Mouse (Mus musculus): ENCODE results near the gene Pskh1.

Pskh1 gene

GRCm38 (mm10) chr8:105900180-105900940, at the start of gene Pskh1:
Gene Pskh1, plus strand, starts transcription at chr8:105900441.
- DNase-seq, result peak; percentile 90

GRCm38 (mm10) chr8:105850611-105851010, 49.6 kb upstream of the Pskh1 start:
- DNase-seq, result no peak

GRCm38 (mm10) chr8:105851651-105852143, 48.5 kb upstream of the Pskh1 start:
- peak; percentile 77 for DNase-seq

DNA sequence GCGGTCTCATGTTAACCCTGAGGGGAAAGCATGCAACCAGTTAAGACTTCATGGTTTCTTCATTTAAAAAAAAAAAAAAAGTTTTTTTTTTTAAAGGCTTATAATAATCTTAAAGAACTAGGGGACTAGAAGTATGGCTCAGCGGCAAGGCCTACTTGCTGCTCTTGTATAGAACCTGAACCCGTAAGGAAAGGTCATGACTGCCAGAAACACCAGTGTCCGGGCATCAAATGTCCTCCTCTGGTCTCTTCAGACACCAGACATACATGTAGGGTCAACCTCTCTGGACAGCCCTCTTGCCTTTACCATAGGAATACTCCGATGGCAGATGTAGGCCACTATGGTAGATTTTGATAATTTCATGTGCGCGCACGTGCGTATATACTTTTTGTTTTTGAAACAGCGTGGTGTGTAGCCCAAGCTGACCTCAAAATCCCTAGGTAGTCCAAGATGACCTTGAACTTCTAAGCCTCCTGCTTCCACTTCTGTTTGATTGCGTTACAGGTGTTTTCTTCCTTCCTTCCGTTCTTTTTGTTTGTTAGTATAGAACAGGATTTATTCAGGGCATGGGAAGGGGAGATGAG, 48.0 kb upstream of the Pskh1 start:
- no peak for DNase-seq

DNA sequence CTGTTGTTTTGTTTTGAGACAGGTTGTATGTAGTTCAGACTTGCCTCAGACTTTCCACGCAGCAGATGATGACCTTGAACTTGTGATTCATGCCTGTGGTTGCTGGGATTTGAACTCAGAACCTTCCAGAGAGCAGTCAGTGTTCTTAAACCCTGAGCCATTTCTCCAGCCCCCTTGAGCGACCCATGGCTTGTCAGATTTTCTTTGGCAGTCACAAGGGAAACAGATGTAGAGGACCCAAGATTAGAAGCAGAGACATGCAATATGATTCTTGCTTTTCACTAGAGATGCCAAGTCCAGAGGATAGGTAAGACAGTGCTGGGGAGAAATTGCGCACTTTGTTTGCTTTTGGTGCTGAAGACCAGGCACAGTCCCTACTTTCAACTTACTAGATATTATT, 47.1 kb upstream of the Pskh1 start, which contains the start of gene Cenpt:
TSS of gene Cenpt (minus strand) at position 101 of the 400 bp plus-strand sequence.
- no peak for DNase-seq

DNA sequence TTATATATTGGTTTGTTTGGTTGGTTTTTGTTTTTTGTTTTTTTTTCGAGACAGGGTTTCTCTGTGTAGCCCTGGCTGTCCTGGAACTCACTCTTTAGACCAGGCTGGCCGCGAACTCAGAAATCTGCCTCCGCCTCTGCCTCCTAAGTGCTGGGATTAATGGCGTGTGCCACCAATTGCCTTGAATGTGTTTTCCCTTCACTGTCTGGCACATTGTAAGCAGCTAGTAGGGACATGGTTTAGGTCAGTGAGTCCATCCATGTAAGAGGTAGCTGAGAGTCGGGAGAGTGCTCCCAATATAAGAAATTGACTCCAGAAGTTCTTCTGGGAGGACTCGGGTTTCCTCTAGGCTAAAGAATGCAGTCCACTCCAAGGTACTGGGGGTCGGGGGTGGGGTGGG, 45.9 kb upstream of the Pskh1 start:
- peak; percentile 32 for DNase-seq

DNA sequence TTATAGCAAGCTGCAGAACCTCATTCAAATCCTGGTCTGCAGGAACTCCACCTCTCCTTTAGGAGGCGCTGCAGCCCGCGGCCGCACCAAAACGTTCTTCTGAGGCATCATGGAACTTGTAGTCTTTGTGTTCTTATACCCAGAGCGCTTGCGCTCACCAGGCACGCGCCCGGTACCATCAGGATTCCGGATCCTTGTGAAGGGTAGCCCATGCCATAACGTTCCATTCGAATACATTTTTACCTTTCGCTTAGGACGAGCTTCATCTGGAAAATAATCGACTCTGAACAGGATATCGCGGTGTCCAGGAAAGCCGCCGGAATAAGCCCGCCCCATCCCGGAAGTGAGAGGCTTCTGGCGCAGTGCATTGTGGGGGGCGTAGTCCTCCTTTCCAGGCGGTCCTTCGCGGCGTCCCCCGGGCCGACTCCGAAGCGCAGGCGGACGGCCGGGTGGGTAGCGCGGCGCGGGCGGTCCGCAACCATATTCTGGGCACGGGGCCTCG, 45.5 kb upstream of the Pskh1 start, which contains the start of gene Thap11:
TSS of gene Thap11 (plus strand) at position 418 of the 502 bp plus-strand sequence.
- DNase-seq, result peak; percentile 86

- peak; percentile 47 for DNase-seq
Measured at GRCm38 (mm10) chr8:105855248-105856167, 44.7 kb upstream of the Pskh1 start.

- no peak for DNase-seq
Measured at GRCm38 (mm10) chr8:105856168-105856835, 43.9 kb upstream of the Pskh1 start.

DNA sequence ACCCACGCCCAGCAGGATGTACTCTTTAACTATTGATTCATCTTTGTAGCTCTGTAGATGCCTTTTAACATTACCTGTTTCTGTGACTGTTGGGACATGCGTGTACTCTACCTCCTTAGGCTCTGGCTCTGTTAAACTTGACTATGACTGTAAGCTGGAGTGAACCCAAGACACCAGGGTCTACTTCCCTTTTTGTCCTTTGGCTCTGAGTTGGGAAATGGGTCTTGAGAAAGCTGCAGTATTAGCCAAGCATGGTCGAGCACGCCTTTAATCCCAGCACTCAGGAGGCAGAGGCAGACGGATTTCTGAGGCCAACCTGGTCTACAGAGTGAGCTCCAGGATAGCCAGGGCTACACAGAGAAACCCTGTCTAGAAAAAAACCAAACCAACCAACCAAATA, 41.7 kb upstream of the Pskh1 start:
- DNase-seq, result no peak

DNA sequence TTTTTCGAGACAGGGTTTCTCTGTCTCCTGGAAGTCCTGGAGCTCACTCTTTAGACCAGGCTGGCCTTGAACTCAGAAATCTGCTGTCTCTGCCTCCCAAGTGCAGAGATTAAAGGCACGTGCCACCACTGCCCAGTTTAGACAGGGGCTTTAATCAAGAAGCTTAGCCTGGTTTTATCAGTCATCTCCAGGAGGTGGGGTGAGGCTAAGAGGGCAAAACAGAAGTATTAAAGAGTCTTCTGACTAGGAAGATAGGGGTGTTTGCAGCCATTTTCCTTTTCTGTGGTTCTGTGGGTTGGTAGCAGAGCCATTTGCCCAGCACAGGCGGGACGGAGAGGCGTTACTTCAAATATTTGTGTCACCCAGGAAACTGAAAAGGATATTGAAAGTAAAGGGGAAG, 40.9 kb upstream of the Pskh1 start:
- no peak for DNase-seq

- DNase-seq, result peak; percentile 89
Measured at GRCm38 (mm10) chr8:105860143-105860981, 39.9 kb upstream of the Pskh1 start, which contains the start of gene Nutf2. Gene Nutf2, plus strand, starts transcription at chr8:105860580.

DNA sequence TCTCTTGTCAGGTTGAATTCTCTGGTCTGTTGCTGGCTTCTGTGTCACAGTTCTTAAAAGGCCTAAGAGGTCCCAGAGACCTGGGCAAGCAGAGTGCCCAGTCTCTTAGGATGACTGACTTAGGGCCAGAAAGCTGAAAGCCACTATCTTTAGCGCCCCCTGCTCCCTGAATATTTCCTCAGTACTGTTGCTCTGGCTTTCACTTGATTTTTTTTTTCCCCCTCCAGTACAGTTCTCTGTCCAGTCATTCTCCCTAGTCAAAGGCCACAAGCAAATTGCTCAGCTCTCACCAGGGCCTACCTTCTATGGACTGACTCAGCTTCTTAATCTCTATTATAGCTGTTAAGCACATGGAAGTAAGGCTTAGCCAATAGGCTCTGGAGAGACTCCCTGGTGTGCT, 38.3 kb upstream of the Pskh1 start:
- DNase-seq, result no peak

- DNase-seq, result no peak
Measured at GRCm38 (mm10) chr8:105866364-105867029, 33.7 kb upstream of the Pskh1 start.

- DNase-seq, result no peak
Measured at GRCm38 (mm10) chr8:105874301-105874700, 25.9 kb upstream of the Pskh1 start.

- peak; percentile 82 for DNase-seq
Measured at GRCm38 (mm10) chr8:105880754-105881520, 19.3 kb upstream of the Pskh1 start, which contains the start of gene Edc4. Gene Edc4, plus strand, starts transcription at chr8:105880881.

GRCm38 (mm10) chr8:105889756-105890465, 10.3 kb upstream of the Pskh1 start:
- no peak for DNase-seq

GRCm38 (mm10) chr8:105890870-105891269, 9.4 kb upstream of the Pskh1 start:
- DNase-seq, result no peak

DNA sequence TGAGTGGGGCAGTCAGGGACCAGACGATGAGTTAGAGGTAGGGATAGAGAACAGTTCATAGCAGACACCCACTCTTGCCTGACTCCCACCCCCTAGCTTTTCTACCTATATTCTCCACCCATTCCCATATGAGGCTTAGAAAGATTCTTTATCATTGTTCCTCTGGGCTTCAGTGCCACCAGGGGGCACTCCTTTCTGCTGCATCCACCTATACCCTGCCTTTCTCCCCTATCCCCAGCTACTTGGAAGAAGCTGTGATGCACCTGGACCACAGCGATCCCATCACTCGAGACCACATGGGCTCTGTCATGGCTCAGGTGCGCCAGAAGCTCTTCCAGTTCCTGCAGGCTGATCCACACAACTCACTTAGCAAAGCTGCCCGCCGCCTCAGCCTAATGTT, 7.8 kb upstream of the Pskh1 start:
- DNase-seq, result no peak
